Mouse (Mus musculus) C2C12 (cell line): Measurements from ENCODE around the gene Glrp1.

Experiments used
- CTCF ChIP-seq: IDR thresholded peaks from one replicate; pipeline ENCODE4 v1.5.1; 2011; ENCODE audit not compliant: control insufficient read depth, insufficient read depth, insufficient read length
- FOSL1 ChIP-seq: IDR thresholded peaks from one replicate; pipeline ENCODE4 v1.8.0; 2011; ENCODE audit warnings: mild to moderate bottlenecking, low read length; ENCODE audit not compliant: poor library complexity, insufficient read depth, severe bottlenecking
- MAX ChIP-seq: IDR thresholded peaks from one replicate; pipeline ENCODE4 v1.6.1; 2011; ENCODE audit warnings: mild to moderate bottlenecking, control low read depth
- MYOG ChIP-seq: IDR thresholded peaks from one replicate; pipeline ENCODE4 v1.6.1; 2011; ENCODE audit not compliant: control insufficient read depth, insufficient read length; ENCODE audit errors: extremely low read depth
- USF1 ChIP-seq: IDR thresholded peaks from one replicate; pipeline ENCODE4 v1.6.1; 2011; ENCODE audit warnings: low read depth, mild to moderate bottlenecking, control low read depth, moderate library complexity

DNA sequence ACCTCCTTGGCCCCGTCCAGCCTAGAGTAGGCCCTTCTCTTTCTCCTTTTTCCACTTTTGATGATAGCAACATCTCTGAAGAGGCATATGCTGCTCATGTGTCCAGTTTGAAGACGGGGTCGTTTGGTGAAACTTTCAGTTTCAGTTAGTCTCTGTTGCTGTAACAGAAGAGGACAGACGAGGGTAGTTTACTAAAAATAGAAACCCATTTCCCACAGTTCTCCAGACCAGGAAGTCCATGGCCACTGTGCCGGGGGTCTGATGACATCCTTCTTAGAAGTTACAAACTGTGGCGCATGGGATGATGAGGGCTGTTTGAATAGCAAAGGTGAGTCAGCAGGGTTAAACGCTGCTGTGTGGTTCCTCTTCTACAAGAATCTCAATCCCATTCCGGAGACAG, at the start of gene Glrp1:
- TF ChIP-seq CTCF (no peak), USF1 (no peak), MAX (no peak), MYOG (no peak), FOSL1 (no peak)
